Mouse (Mus musculus) skeletal muscle tissue, adult 2 months (tissue): ENCODE measurements around the gene Thrb.

Experiments
- DNase-seq: peaks from one replicate; pipeline ENCODE4 v3.0.0-alpha.2; 2012; ENCODE audit warnings: low read depth, low spot score

Thrb gene

DNA sequence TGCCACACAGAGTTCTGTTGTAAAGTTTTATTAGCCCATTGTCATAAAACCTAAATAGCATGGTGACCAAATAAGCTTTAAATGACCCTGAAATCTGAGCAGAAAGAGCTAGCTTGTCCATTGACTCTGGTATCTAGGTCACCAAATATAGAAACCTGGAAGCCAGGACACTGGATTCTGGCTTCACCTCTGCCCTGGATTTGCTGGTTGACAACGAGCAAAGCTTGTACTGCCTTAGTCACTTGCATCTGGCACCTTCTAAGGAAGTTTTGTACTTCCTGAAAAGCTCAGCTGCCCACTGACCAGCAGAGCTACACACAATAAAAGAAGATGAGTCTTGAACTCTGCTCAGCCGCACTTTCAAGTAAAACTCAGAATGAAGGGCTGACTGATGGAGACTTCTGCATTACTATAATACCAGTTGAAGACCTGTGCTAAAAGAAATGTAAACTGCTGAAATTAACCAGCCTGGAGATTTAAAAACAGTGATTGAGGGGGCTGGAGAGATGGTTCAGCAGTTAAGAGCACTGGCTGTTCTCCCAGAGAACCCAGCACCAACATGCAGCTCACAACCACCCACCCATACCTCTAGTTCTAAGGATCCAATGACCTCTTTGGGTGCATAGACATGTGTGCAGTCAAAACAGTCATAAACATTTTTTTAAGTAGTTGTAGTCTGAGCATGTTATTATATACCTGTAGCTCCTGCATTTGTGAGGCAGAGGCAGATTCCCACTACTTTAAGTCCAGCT lies 369.3 kb downstream of the Thrb start:
- DNase-seq = peak; percentile 53

DNA sequence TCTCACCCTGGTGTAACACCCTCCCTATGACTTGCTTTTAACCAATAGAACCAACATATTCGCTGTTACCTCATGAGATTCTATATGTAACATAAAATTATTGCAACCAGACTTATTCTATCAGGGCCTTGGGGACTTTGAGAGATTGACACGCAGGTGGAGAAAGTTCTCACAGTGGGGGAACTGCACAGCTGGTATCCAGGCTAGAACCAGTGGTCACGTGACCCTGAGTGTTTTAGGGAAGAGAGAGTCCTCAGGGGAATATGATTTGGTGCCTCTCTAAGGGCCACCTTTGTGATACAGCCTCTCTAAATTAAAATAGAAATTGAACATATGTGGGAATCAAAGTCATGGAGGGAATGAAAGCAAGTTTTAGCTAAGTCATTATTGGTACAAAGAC lies 371.9 kb downstream of the Thrb start:
- DNase-seq = no peak

DNA sequence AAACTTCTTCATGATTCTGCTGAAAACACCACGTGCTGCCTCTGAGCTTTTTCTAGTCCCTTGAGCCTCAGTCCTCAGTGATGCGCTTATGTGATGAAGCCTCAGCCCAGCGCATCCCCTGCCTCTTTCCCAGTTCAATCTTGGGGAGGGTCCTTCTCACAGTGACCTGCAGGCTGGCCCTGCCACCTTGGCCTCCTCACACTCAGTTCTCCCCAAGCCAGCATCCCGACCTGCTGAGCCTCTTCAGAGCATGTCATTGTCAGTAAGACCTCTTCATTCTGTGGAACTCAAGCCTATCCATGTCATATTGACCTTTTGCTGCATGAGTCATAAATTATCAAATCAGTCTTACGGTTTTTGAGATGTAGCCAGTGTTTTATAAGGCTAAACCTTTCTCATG lies 376.5 kb downstream of the Thrb start:
- DNase-seq = no peak

DNA sequence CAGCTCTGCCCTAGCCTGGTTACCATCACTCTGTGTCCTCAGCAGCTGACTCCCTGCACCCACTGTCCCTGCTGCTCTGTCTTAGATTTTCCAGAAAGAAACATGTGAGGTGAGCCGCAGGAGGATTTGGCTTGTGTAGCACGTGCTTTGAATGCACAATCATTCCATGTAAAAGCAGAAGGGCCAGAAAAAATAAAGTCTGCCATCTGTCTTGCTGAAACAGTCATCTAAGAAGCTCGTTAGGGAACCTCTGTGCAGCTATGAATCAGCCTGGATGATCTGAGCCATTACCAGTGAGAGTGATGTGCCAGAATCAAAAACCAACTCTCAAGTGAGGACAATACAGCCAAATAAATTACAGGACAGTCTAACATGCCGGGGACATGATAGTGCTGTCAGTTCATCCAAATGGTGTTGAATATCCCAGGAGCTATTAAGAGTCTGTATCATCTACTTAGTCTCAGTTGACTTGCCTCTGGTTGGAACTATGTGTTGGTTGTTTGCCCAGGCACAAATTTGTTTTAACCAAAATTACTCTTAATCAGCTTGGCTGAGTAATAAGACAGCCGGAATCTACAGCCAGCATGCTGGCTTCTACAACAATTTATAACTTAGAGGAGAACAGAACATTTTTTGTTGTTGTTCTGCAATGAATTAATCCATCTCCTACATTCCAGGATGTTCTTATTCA lies 402.2 kb downstream of the Thrb start:
- DNase-seq = peak; percentile 11
